Mouse (Mus musculus): ENCODE measurements at regions not wholly inside any gene's neighbourhood (a gene's known extent, or its start where the extent isn't known, plus 50 kb on each side); places are given as distances from the start of the nearest gene placed in this dataset.

DNA sequence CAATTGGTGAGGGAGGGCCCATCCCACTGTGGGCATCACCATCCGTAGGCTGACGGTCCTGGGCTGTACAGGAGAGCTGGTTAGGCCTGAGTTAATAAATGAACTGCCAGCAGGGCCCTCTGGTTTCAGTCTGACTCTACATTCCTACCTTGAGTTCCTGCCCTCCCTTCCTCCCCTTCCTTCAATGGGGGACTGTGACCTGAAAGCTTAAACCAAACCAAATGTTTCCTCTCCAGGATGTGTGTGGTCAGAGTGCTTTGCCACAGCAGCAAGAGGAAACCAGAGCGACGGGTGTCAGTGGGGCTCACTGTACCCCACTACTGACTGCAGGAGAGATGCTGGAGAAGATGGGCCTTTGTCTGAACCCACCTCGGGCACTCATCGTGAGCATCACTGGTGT is 147.7 kb upstream of the Azi2 start:
- Histone ChIP-seq H3K4me1 (replicated peaks; ENCODE audit: low read depth, low read length) (no peaks in the 10 kb centered on the region), H3K4me3 (replicated peaks; ENCODE audit: low read length) (no peak overlapping the region), H3K9me3 (ENCODE audit: low read length) (no peaks in the 10 kb centered on the region), H3K27me3 (ENCODE audit: insufficient read depth, low read length) (no peaks in the 10 kb centered on the region), H3K36me3 (ENCODE audit: insufficient read depth, low read length) (no peaks in the 10 kb centered on the region)
- no peak for TF ChIP-seq NANOG (IDR thresholded peaks at IDR 0.05; ENCODE audit: borderline replicate concordance, low read length)
- no peak for TF ChIP-seq POU5F1 (IDR thresholded peaks at IDR 0.05; ENCODE audit: borderline replicate concordance, low read length)
- TF ChIP-seq CTCF (conservative IDR thresholded peaks at IDR 0.05; ENCODE audit: low read length) = no peak

GRCm38 (mm10) chr9:117873172-117873571 is 167.1 kb upstream of the Azi2 start:
- peaks cover 55% of the 10 kb centered on the region for H3K27me3 ChIP-seq (ENCODE audit: insufficient read depth, low read length)
- H3K9me3 ChIP-seq (ENCODE audit: low read length) = no peaks in the 10 kb centered on the region
- TF ChIP-seq CTCF (conservative IDR thresholded peaks at IDR 0.05; ENCODE audit: low read length) (no peak), POU5F1 (IDR thresholded peaks at IDR 0.05; ENCODE audit: borderline replicate concordance, low read length) (no peak), NANOG (IDR thresholded peaks at IDR 0.05; ENCODE audit: borderline replicate concordance, low read length) (no peak)
- peaks cover 13% of the 10 kb centered on the region for H3K4me1 ChIP-seq (replicated peaks; ENCODE audit: low read depth, low read length)
- no peaks in the 10 kb centered on the region for H3K36me3 ChIP-seq (ENCODE audit: insufficient read depth, low read length)
- H3K4me3 ChIP-seq (replicated peaks; ENCODE audit: low read length) = peak overlapping the region; percentile 82

- H3K4me1 ChIP-seq (replicated peaks; ENCODE audit: low read depth, low read length) = peaks cover 13% of the 10 kb centered on the region
- TF ChIP-seq NANOG (IDR thresholded peaks at IDR 0.05; ENCODE audit: borderline replicate concordance, low read length) (no peak), POU5F1 (IDR thresholded peaks at IDR 0.05; ENCODE audit: borderline replicate concordance, low read length) (no peak), CTCF (conservative IDR thresholded peaks at IDR 0.05; ENCODE audit: low read length) (no peak)
- peak overlapping the region; percentile 82 for H3K4me3 ChIP-seq (replicated peaks; ENCODE audit: low read length)
- no peaks in the 10 kb centered on the region for H3K9me3 ChIP-seq (ENCODE audit: low read length)
- H3K27me3 ChIP-seq (ENCODE audit: insufficient read depth, low read length) = peaks cover 55% of the 10 kb centered on the region
- H3K36me3 ChIP-seq (ENCODE audit: insufficient read depth, low read length) = no peaks in the 10 kb centered on the region
Measured at GRCm38 (mm10) chr9:117872387-117873081, 167.8 kb upstream of the Azi2 start.

GRCm38 (mm10) chr9:117872021-117872386 is 168.3 kb upstream of the Azi2 start:
- Histone ChIP-seq H3K27me3 (ENCODE audit: insufficient read depth, low read length) (peaks cover 55% of the 10 kb centered on the region), H3K4me1 (replicated peaks; ENCODE audit: low read depth, low read length) (peaks cover 13% of the 10 kb centered on the region), H3K36me3 (ENCODE audit: insufficient read depth, low read length) (no peaks in the 10 kb centered on the region), H3K4me3 (replicated peaks; ENCODE audit: low read length) (peak overlapping the region; percentile 82), H3K9me3 (ENCODE audit: low read length) (no peaks in the 10 kb centered on the region)
- TF ChIP-seq NANOG (IDR thresholded peaks at IDR 0.05; ENCODE audit: borderline replicate concordance, low read length) (no peak), CTCF (conservative IDR thresholded peaks at IDR 0.05; ENCODE audit: low read length) (no peak), POU5F1 (IDR thresholded peaks at IDR 0.05; ENCODE audit: borderline replicate concordance, low read length) (no peak)

DNA sequence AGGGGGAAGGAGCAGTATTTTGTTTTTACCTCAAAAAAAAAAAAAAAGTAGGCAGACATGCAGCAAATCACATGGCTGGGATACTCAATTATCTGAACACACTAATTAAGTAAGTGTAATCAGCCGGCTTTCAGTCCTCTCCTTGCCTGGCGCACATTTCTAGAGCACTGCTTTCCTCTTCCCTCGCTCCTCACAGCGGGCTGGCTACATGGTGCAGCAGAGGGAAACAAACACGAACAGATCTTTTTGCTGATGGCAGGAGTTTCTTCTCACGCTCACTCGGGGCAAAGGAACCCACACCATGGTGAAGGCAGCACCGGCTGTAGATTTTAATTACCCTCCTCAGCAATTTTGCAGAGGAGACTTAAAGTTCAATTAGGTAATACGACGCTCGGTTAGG is 169.7 kb upstream of the Azi2 start:
- Histone ChIP-seq H3K4me3 (replicated peaks; ENCODE audit: low read length) (no peak overlapping the region), H3K9me3 (ENCODE audit: low read length) (no peaks in the 10 kb centered on the region), H3K36me3 (ENCODE audit: insufficient read depth, low read length) (no peaks in the 10 kb centered on the region), H3K4me1 (replicated peaks; ENCODE audit: low read depth, low read length) (peaks cover 13% of the 10 kb centered on the region), H3K27me3 (ENCODE audit: insufficient read depth, low read length) (peaks cover 54% of the 10 kb centered on the region)
- no peak for TF ChIP-seq POU5F1 (IDR thresholded peaks at IDR 0.05; ENCODE audit: borderline replicate concordance, low read length)
- no peak for TF ChIP-seq NANOG (IDR thresholded peaks at IDR 0.05; ENCODE audit: borderline replicate concordance, low read length)
- TF ChIP-seq CTCF (conservative IDR thresholded peaks at IDR 0.05; ENCODE audit: low read length) = no peak

- H3K9me3 ChIP-seq (ENCODE audit: low read length) = no peaks in the 10 kb centered on the region
- peak; percentile 69 for TF ChIP-seq CTCF (conservative IDR thresholded peaks at IDR 0.05; ENCODE audit: low read length)
- TF ChIP-seq NANOG (IDR thresholded peaks at IDR 0.05; ENCODE audit: borderline replicate concordance, low read length) = no peak
- H3K36me3 ChIP-seq (ENCODE audit: insufficient read depth, low read length) = no peaks in the 10 kb centered on the region
- no peaks in the 10 kb centered on the region for H3K4me1 ChIP-seq (replicated peaks; ENCODE audit: low read depth, low read length)
- no peaks in the 10 kb centered on the region; the same call in 1 of the 2 replicates for H3K27me3 ChIP-seq (ENCODE audit: insufficient read depth, low read length)
- H3K4me3 ChIP-seq (replicated peaks; ENCODE audit: low read length) = no peak overlapping the region
Measured at GRCm38 (mm10) chr9:117863944-117864343, 176.4 kb upstream of the Azi2 start.

DNA sequence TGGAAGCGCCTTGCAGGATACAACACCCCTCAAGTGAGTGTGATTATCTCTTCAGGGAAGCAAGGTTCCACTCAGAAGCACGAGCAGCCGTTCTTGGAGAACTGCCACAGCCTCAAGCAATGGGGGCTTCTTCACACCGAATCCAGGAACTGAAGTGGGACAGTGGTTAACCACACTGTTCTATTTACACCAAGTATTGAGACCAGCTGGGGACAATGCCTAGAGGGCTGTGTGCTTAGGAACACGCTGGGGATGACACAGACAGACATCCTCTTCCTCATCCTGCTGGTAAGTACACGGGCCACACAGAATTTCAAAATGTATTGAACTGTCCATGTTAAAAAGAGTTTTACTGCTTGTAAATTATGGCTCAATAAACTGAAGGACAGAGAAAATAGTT is 177.0 kb upstream of the Azi2 start:
- TF ChIP-seq POU5F1 (IDR thresholded peaks at IDR 0.05; ENCODE audit: borderline replicate concordance, low read length) (no peak), CTCF (conservative IDR thresholded peaks at IDR 0.05; ENCODE audit: low read length) (no peak), NANOG (IDR thresholded peaks at IDR 0.05; ENCODE audit: borderline replicate concordance, low read length) (no peak)
- H3K4me1 ChIP-seq (replicated peaks; ENCODE audit: low read depth, low read length) = no peaks in the 10 kb centered on the region
- H3K4me3 ChIP-seq (replicated peaks; ENCODE audit: low read length) = no peak overlapping the region
- no peaks in the 10 kb centered on the region for H3K9me3 ChIP-seq (ENCODE audit: low read length)
- no peaks in the 10 kb centered on the region; the same call in 1 of the 2 replicates for H3K27me3 ChIP-seq (ENCODE audit: insufficient read depth, low read length)
- H3K36me3 ChIP-seq (ENCODE audit: insufficient read depth, low read length) = no peaks in the 10 kb centered on the region

- Histone ChIP-seq H3K36me3 (ENCODE audit: insufficient read depth, low read length) (no peaks in the 10 kb centered on the region), H3K27me3 (ENCODE audit: insufficient read depth, low read length) (no peaks in the 10 kb centered on the region; the same call in 1 of the 2 replicates)
- TF ChIP-seq NANOG (IDR thresholded peaks at IDR 0.05; ENCODE audit: borderline replicate concordance, low read length) (no peak), CTCF (conservative IDR thresholded peaks at IDR 0.05; ENCODE audit: low read length) (no peak), POU5F1 (IDR thresholded peaks at IDR 0.05; ENCODE audit: borderline replicate concordance, low read length) (no peak)
Measured at GRCm38 (mm10) chr9:117859580-117860045, 180.7 kb upstream of the Azi2 start.

DNA sequence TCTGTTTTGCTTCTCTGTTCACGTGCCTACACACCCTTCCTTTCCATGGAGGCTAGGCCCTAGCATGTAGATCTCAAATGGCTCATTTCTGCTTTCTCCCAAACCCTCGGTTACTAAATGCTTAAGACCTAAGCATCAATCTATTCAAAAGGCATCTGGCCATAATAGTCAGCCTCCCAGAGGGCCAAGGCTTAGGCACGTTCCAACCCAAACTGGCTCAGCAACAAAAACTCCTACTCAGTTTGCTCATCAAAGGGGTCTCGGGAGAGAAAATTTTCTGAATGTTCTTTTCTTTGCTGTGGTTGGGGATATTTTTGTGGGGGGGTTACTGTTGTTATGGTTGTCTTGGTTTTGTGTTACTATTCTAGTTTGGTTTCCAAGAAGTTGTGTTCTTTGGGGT is 196.8 kb upstream of the Azi2 start:
- H3K4me1 ChIP-seq (replicated peaks; ENCODE audit: low read depth, low read length) = no peaks in the 10 kb centered on the region
- no peaks in the 10 kb centered on the region for H3K27me3 ChIP-seq (ENCODE audit: insufficient read depth, low read length)
- TF ChIP-seq NANOG (IDR thresholded peaks at IDR 0.05; ENCODE audit: borderline replicate concordance, low read length) = no peak
- TF ChIP-seq CTCF (conservative IDR thresholded peaks at IDR 0.05; ENCODE audit: low read length) = no peak
- TF ChIP-seq POU5F1 (IDR thresholded peaks at IDR 0.05; ENCODE audit: borderline replicate concordance, low read length) = no peak
- H3K36me3 ChIP-seq (ENCODE audit: insufficient read depth, low read length) = no peaks in the 10 kb centered on the region
- no peaks in the 10 kb centered on the region for H3K9me3 ChIP-seq (ENCODE audit: low read length)
- no peak overlapping the region for H3K4me3 ChIP-seq (replicated peaks; ENCODE audit: low read length)

More at GRCm38 (mm10) chr9:117859580-117860045, 180.7 kb upstream of the Azi2 start:
- H3K4me3 ChIP-seq (replicated peaks; ENCODE audit: low read length) = no peak overlapping the region
- 0 out of 2 replicates have a peak, but pooled peaks cover 3% of the 10 kb centered on the region for H3K9me3 ChIP-seq (ENCODE audit: low read length)
- H3K4me1 ChIP-seq (replicated peaks; ENCODE audit: low read depth, low read length) = no peaks in the 10 kb centered on the region

Measured in E14TG2a.4 (cell line).